Mouse (Mus musculus) liver, postnatal 0 days (tissue): Measurements from ENCODE around the gene Col15a1.

ENCODE experiments used
- CTCF ChIP-seq: sonication (generic); IDR thresholded peaks from 2 replicates; pipeline ENCODE4 v1.5.1; 2016; ENCODE audit warnings: antibody characterized with exemption, low read depth
- EP300 ChIP-seq: IDR thresholded peaks from 2 replicates; pipeline ENCODE4 v1.6.1; 2016; ENCODE audit warnings: antibody characterized with exemption, low read depth, mild to moderate bottlenecking

- TF ChIP-seq EP300 (no peak), CTCF (no peak)
Observed at GRCm38 (mm10) chr4:47225920-47226319, 18.0 kb downstream of the Col15a1 start.
